Mouse (Mus musculus): ENCODE data around the gene Brd2. TPM values are rescaled to one million over a fixed set of nuclear protein-coding genes. Genes with fewer than 3 reads are reported as not detected.

Gene Brd2
- polyA plus RNA-seq, 1 experiment from 2014 or later, result 99.2 TPM

Other genes starting within 250 kb of the Brd2 start
- gene Gm7029, start 248.8 kb downstream of the Brd2 start, polyA plus RNA-seq (2014; fragmentation: Nextera tagmentation; extraction: Ambion mirVana), result not detected in 2 replicates
- 8.1 and 11.4 TPM in 2 replicates for gene Kifc1, start 232.0 kb downstream of the Brd2 start, polyA plus RNA-seq (2014; fragmentation: Nextera tagmentation; extraction: Ambion mirVana)
- gene Platr17, start 217.5 kb downstream of the Brd2 start, polyA plus RNA-seq (2014; fragmentation: Nextera tagmentation; extraction: Ambion mirVana), result 0.22 TPM in 1 of 2 replicates, not detected in the other
- 59.5 and 60.4 TPM in 2 replicates for gene Daxx, start 213.2 kb downstream of the Brd2 start, polyA plus RNA-seq (2014; fragmentation: Nextera tagmentation; extraction: Ambion mirVana)
- gene Tapbp, start 206.7 kb downstream of the Brd2 start, polyA plus RNA-seq (2014; fragmentation: Nextera tagmentation; extraction: Ambion mirVana), result 13.6 and 14.8 TPM in 2 replicates
- 8.0 and 9.4 TPM in 2 replicates for gene Zbtb22, start 206.7 kb downstream of the Brd2 start, polyA plus RNA-seq (2014; fragmentation: Nextera tagmentation; extraction: Ambion mirVana)
- 29.3 and 33.6 TPM in 2 replicates for gene Rgl2, start 193.1 kb downstream of the Brd2 start, polyA plus RNA-seq (2014; fragmentation: Nextera tagmentation; extraction: Ambion mirVana)
- gene Pfdn6, start 182.3 kb downstream of the Brd2 start, polyA plus RNA-seq (2014; fragmentation: Nextera tagmentation; extraction: Ambion mirVana), result 206 and 208 TPM in 2 replicates
- 27.4 and 28.9 TPM in 2 replicates for gene Wdr46, start 182.0 kb downstream of the Brd2 start, polyA plus RNA-seq (2014; fragmentation: Nextera tagmentation; extraction: Ambion mirVana)
- 3.4 and 4.2 TPM in 2 replicates for gene B3galt4, start 171.1 kb downstream of the Brd2 start, polyA plus RNA-seq (2014; fragmentation: Nextera tagmentation; extraction: Ambion mirVana)
- 36.3 and 36.5 TPM in 2 replicates for gene Vps52, start 166.8 kb downstream of the Brd2 start, polyA plus RNA-seq (2014; fragmentation: Nextera tagmentation; extraction: Ambion mirVana)
- 1,159 and 1,302 TPM in 2 replicates for gene Rps18, start 166.6 kb downstream of the Brd2 start, polyA plus RNA-seq (2014; fragmentation: Nextera tagmentation; extraction: Ambion mirVana)
- gene H2-K1, start 122.3 kb downstream of the Brd2 start, polyA plus RNA-seq (2014; fragmentation: Nextera tagmentation; extraction: Ambion mirVana), result 30.0 and 37.2 TPM in 2 replicates
- gene Ring1, start 98.0 kb downstream of the Brd2 start, polyA plus RNA-seq (2014; fragmentation: Nextera tagmentation; extraction: Ambion mirVana), result 5.5 and 7.1 TPM in 2 replicates
- 95.4 and 99.0 TPM in 2 replicates for gene H2-Ke6, start 94.6 kb downstream of the Brd2 start, polyA plus RNA-seq (2014; fragmentation: Nextera tagmentation; extraction: Ambion mirVana)
- gene Slc39a7, start 91.0 kb downstream of the Brd2 start, polyA plus RNA-seq (2014; fragmentation: Nextera tagmentation; extraction: Ambion mirVana), result 85.1 and 97.4 TPM in 2 replicates
- gene Rxrb, start 90.8 kb downstream of the Brd2 start, polyA plus RNA-seq (2014; fragmentation: Nextera tagmentation; extraction: Ambion mirVana), result 17.2 and 17.9 TPM in 2 replicates
- 0.52 and 1.4 TPM in 2 replicates for gene Col11a2, start 83.2 kb downstream of the Brd2 start, polyA plus RNA-seq (2014; fragmentation: Nextera tagmentation; extraction: Ambion mirVana)
- 0.19 and 0.33 TPM in 2 replicates for gene H2-Oa, start 30.3 kb downstream of the Brd2 start, polyA plus RNA-seq (2014; fragmentation: Nextera tagmentation; extraction: Ambion mirVana)
- gene H2-DMa, start 3.1 kb downstream of the Brd2 start, polyA plus RNA-seq (2014; fragmentation: Nextera tagmentation; extraction: Ambion mirVana), result 8.0 and 9.5 TPM in 2 replicates
- gene H2-DMb2, start 20.7 kb upstream of the Brd2 start, polyA plus RNA-seq (2014; fragmentation: Nextera tagmentation; extraction: Ambion mirVana), result not detected in 2 replicates
- 0.25 and 0.38 TPM in 2 replicates for gene H2-DMb1, start 30.4 kb upstream of the Brd2 start, polyA plus RNA-seq (2014; fragmentation: Nextera tagmentation; extraction: Ambion mirVana)
- 0.77 and 1.7 TPM in 2 replicates for gene Tap1, start 64.9 kb upstream of the Brd2 start, polyA plus RNA-seq (2014; fragmentation: Nextera tagmentation; extraction: Ambion mirVana)
- 1.0 and 1.3 TPM in 2 replicates for gene Psmb9, start 65.1 kb upstream of the Brd2 start, polyA plus RNA-seq (2014; fragmentation: Nextera tagmentation; extraction: Ambion mirVana)
- 1.8 and 2.1 TPM in 2 replicates for gene Psmb8, start 75.1 kb upstream of the Brd2 start, polyA plus RNA-seq (2014; fragmentation: Nextera tagmentation; extraction: Ambion mirVana)
- 0.27 and 0.63 TPM in 2 replicates for gene Tap2, start 80.9 kb upstream of the Brd2 start, polyA plus RNA-seq (2014; fragmentation: Nextera tagmentation; extraction: Ambion mirVana)
- not detected in 2 replicates for gene H2-Ob, start 116.3 kb upstream of the Brd2 start, polyA plus RNA-seq (2014; fragmentation: Nextera tagmentation; extraction: Ambion mirVana)
- 4.3 and 4.7 TPM in 2 replicates for gene H2-Ab1, start 135.1 kb upstream of the Brd2 start, polyA plus RNA-seq (2014; fragmentation: Nextera tagmentation; extraction: Ambion mirVana)
- not detected in 2 replicates for gene H2-Aa, start 165.2 kb upstream of the Brd2 start, polyA plus RNA-seq (2014; fragmentation: Nextera tagmentation; extraction: Ambion mirVana)
- 1.7 TPM in 2 replicates for gene H2-Eb1, start 183.2 kb upstream of the Brd2 start, polyA plus RNA-seq (2014; fragmentation: Nextera tagmentation; extraction: Ambion mirVana)
- gene H2-Eb2, start 203.0 kb upstream of the Brd2 start, polyA plus RNA-seq (2014; fragmentation: Nextera tagmentation; extraction: Ambion mirVana), result not detected in 2 replicates
- 0.07 TPM in 1 of 2 replicates, not detected in the other for gene Btnl2, start 232.2 kb upstream of the Brd2 start, polyA plus RNA-seq (2014; fragmentation: Nextera tagmentation; extraction: Ambion mirVana)